Mouse (Mus musculus) bone marrow macrophage, adult 2 months (primary cell): ENCODE data around the gene Clybl. TPM values are rescaled to one million over a fixed set of nuclear protein-coding genes. Genes with fewer than 3 reads are reported as not detected.

ENCODE experiments used
- H3K27ac ChIP-seq: 2 replicates; pipeline ENCODE4 v1.5.1; 2012; ENCODE audit warnings: low read depth, low read length; ENCODE audit not compliant: insufficient read depth
- H3K4me1 ChIP-seq: 2 replicates; pipeline ENCODE4 v1.6.1; 2012; ENCODE audit warnings: low read length; ENCODE audit not compliant: control insufficient read depth, insufficient read depth
- H3K4me3 ChIP-seq: 2 replicates; pipeline ENCODE4 v1.5.1; 2012; ENCODE audit warnings: mild to moderate bottlenecking, low read length, moderate library complexity; ENCODE audit not compliant: insufficient read depth
- CTCF ChIP-seq: IDR thresholded peaks from 2 replicates; pipeline ENCODE4 v1.5.1; 2012; ENCODE audit warnings: low read depth, mild to moderate bottlenecking, low read length, moderate library complexity
- POLR2A ChIP-seq: IDR thresholded peaks from 2 replicates; pipeline ENCODE4 v1.6.1; 2012; ENCODE audit warnings: mild to moderate bottlenecking, low read depth, low read length, borderline replicate concordance
- polyA plus RNA-seq: library from polyadenylated mRNA; stranded (reverse); fragments of >200 nt; gene quantifications from 2 replicates; pipeline ENCODE4 v1.2.4, GENCODE M21; 2012; ENCODE audit not compliant: missing spikeins, insufficient read depth, insufficient read length

The Clybl gene
- polyA plus RNA-seq, 1 experiment = 8.4 TPM

DNA sequence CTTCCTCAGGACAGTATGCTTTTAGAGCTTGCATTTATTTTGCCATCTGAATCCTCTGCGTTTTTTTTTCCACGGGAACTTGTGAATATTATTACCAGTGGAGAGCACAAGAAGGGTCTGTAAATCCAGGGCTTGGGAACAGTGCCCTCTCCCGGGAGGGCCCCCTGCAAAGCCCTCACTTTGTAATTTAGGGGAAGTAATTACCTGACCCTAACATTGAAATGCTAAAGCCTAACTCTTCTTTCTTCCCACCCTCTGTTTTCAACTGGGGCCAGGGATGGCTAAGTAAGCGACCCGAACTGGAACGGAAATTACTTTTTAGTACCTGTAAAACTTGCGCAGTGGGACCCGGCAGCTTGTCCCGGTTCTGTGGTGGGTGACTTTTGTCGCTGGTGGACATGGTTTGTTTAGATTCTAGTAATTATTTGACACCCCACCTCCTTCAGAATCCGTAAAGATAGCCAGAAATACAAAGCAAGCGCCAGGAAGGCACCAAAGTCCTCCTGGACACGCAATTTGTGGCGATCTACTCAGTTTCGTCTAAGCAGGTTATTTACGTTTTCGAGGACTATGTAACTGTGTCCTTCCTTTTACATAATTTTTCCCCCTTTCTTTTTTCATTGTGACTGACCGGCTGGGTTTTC lies 224.5 kb downstream of the Clybl start:
- peaks cover 3% of the 10 kb centered on the region; the same call in 1 of the 2 replicates for H3K4me1 ChIP-seq
- TF ChIP-seq POLR2A (no peak), CTCF (no peak)
- H3K4me3 ChIP-seq = peak overlapping the region; percentile 57
- no peak overlapping the region for H3K27ac ChIP-seq

DNA sequence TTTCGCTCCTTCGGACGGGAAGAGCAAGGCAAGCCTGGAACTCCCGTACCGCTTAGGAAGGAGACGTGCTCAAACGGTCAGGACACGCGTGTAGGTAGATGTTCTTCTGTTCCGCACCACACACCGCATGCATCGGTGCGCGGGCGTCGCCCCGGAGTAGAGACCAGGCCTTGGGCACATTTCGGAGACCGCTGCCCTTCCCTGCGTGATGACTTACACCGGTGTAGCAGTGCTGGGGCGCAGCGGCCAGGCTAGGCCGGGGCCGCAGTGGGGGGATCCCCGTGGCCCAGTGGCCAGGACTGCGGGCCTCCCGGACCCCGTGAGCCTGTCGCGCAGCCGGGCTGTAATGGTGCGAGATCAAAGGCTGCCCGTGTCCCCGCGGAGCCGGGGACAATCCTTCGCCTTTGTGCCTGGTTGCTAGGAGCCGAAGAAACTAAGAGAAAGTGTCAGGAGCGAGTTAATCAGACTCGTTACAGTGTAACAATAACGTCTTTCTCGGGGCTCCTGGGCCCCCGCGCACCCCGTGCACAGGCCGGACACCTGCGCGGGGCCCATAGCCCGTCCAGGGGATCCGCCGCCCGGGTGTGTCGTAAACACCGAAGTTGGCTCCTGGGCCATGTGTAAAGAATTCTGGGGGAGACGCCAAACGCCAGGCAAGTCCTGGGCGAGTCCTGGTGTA lies 225.2 kb downstream of the Clybl start:
- TF ChIP-seq POLR2A (no peak), CTCF (no peak)
- peak overlapping the region; percentile 57 for H3K4me3 ChIP-seq
- no peak overlapping the region for H3K27ac ChIP-seq
- H3K4me1 ChIP-seq = peaks cover 3% of the 10 kb centered on the region; the same call in 1 of the 2 replicates

DNA sequence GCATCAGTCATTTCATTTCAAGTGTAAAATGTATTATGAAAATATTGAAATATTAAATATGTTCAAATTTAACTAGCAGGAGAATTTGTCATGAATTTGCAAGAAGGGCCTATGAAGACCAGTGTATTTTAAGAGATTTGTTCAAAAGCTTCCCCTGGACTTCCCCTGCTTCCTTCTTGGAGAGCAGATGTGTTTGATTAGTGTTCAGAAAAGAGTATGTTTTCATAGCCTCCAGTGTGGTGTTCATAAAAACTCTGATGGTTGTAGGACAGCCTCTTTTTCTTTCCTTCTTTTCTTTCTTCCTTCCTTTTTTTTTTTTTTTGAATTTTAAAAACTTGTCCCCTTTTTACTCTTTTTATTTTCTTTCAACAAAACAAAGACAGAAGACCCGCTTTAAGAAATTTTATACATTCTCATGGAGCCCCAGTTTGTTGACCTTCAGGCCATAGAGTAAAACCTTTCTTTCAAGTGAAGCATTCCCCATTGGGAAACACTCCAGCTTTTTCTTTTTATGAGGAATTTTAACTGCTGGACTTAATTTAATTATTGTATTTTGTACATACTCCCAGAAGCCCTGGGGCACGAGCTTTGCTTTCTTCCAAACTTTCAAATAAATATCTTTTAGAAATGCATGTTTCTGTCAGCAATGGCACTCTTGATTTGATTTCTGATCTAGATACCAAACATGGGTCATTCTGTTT lies 231.5 kb downstream of the Clybl start:
- H3K4me1 ChIP-seq = no peaks in the 10 kb centered on the region
- H3K4me3 ChIP-seq = no peak overlapping the region
- no peak for TF ChIP-seq CTCF
- TF ChIP-seq POLR2A = no peak
- H3K27ac ChIP-seq = no peak overlapping the region

DNA sequence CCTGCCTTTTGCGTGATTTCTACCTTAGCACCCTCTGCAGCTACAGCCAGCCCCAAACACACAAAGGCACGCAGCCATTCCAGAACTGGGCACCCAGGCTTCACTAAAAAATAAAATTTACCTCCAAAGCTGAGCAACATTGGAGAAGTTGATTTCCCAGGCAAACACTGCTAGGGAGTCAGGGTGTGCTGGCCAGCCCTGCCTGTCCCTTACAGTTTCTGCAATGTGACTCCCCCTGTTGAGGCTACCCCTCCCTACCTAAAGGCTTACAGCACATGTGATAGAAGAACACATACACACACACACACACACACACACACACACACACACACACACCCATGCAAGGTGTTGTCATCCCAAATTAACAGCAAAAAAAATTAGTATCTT lies 232.0 kb downstream of the Clybl start:
- Histone ChIP-seq H3K27ac (no peak overlapping the region), H3K4me1 (no peaks in the 10 kb centered on the region), H3K4me3 (no peak overlapping the region)
- TF ChIP-seq CTCF = no peak
- TF ChIP-seq POLR2A = no peak

DNA sequence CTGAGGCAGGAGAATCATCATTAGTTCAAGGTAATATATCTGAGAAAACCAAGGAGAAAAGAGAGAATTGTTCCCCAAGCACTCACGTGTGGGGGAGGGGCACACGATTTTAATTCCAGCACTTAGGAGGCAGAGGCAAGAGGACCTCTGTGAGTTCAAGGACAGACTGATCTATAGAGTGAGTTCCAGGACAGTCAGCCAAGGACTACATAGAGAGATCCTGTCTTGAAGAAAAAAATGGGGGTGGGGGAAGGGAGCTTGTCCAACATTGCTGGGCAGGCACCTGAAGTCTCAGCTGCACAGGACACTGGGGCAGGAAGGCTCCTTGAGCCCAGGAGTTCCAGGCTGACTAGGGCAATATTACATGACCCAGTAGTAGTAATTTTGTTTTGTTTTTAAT lies 233.3 kb downstream of the Clybl start:
- H3K4me3 ChIP-seq = no peak overlapping the region
- H3K27ac ChIP-seq = no peak overlapping the region
- TF ChIP-seq CTCF (no peak), POLR2A (no peak)
- no peaks in the 10 kb centered on the region for H3K4me1 ChIP-seq

DNA sequence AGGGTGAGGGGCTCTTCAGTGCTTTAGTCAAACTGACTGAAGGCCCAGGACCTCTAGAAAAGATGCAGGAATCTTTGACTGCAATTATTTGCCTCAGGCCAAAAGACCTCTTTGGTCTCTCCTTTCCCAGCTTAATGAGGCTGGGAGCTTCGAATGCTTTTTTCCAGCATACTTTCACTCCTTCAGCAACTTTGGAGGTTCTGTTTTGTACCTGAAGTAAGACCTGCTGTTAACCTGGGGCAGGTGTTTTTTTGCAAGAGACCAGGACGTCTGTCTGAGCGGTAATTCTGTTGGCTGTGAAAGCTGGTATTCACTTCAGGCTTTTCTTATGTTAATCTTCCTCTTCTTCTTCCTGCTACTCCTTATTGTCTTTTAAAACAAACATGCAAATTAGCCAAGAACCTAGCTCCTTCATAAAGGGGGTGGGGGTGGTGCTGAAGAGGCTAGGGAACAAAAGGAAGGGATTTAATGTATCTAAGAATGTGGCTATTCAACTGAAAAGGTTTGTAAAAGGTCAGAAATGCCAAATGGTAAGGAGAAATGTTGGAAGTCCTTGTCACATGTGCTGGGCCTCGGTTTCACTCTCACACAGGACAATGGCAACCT lies 234.8 kb downstream of the Clybl start:
- TF ChIP-seq CTCF = no peak
- no peak for TF ChIP-seq POLR2A
- Histone ChIP-seq H3K4me1 (no peaks in the 10 kb centered on the region), H3K4me3 (no peak overlapping the region), H3K27ac (no peak overlapping the region)

DNA sequence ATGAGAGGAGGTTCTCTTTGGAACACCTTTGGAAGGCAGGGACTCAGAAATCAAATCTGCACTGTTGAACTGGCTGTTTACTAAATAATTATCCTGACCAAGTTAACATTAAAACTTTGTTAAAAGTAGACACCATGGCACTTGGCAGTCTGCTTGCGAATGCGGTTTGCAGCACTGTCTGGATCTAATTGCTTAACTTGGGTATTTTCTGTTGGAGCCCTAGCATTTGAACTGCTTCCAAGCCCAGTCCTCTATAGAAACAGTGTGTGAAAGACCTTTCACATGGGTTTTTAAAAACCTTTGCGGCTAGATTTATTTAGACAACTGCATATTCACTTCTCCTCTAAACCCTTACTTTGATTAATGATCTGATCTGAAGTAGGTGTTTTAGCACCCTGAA lies 242.9 kb downstream of the Clybl start:
- Histone ChIP-seq H3K27ac (no peak overlapping the region), H3K4me1 (no peaks in the 10 kb centered on the region), H3K4me3 (no peak overlapping the region)
- no peak for TF ChIP-seq POLR2A
- no peak for TF ChIP-seq CTCF

DNA sequence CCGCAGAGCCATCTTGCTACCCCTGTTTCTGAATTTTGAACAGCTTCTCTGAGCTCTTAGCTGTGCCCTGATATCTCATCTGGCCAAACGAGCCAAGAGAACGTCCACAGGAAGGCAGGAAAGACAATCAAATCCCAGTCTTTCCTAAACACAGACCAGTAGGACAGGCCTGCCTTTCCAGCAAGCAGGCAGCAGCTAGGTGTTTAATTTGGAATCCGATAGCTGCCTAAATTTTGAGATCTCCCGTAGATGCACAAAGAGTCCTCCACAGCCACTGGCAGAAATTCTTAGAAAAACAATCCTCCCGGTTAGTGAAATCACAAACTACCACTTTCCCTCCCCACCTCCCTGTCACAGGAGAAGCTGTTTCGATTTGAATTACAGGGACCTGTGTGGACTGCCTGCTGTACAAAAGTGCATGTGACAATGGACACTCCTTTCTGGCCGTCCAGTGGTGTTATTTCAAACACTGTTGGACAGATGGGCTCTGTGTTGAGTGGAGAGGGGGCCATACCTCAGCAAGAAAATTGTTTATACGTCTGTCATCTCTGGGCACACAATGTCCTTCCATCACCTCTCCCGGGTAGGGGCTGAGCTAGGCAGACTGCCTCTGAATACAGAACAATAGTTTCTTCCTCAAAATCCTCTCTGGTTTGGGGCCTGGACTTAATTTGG lies 245.2 kb downstream of the Clybl start:
- TF ChIP-seq CTCF = no peak
- TF ChIP-seq POLR2A = no peak
- H3K4me3 ChIP-seq = no peak overlapping the region
- no peaks in the 10 kb centered on the region for H3K4me1 ChIP-seq
- H3K27ac ChIP-seq = no peak overlapping the region

DNA sequence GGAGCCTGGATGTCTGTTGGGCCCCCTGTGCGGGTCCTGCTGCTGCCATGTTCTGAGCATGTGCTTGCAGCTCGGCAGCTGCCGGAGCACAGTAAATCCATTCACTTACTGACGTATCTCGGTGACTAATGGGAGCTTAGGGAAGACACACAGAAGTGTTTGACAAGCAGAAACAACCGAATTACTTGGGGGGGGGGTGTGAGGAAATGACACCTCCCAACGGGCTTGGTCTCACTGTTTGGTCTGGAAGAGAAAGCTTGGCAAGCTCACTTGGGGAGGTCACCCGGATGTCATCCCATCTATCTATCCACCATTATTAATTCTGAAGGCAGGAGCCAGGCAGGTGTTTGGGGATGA lies 245.7 kb downstream of the Clybl start:
- no peak overlapping the region for H3K27ac ChIP-seq
- H3K4me3 ChIP-seq = no peak overlapping the region
- no peaks in the 10 kb centered on the region for H3K4me1 ChIP-seq
- no peak for TF ChIP-seq CTCF
- no peak for TF ChIP-seq POLR2A
